Mouse (Mus musculus): ENCODE data around the gene Cfap299.

GRCm38 (mm10) chr5:98833760-98834159 is 504.7 kb downstream of the Cfap299 start:
- TF ChIP-seq CTCF (IDR thresholded peaks at IDR 0.05; ENCODE audit: control insufficient read depth, insufficient read depth, low read length) (no peak), POLR2A (IDR thresholded peaks at IDR 0.05; ENCODE audit: borderline replicate concordance, control insufficient read depth, low read depth, low read length) (no peak)
